Mouse (Mus musculus) adrenal gland, adult 2 months (tissue): Measurements from ENCODE around the gene Cyp4v3. TPM values are rescaled to one million over a fixed set of nuclear protein-coding genes. Genes with fewer than 3 reads are reported as not detected.
"Not testable (repeated sequence)": the region's sequence is repeated elsewhere in the genome, so short reads cannot be mapped to it uniquely, and the experiment has no call there.

Source experiments
- DNase-seq: peaks from one replicate; pipeline ENCODE4 v3.0.0; 2021
- long read RNA-seq: library from polyadenylated mRNA; stranded (forward); transcript quantifications from one replicate; pipeline ENCODE4 v2.0.0, GENCODE M21; 2021
- polyA plus RNA-seq: library from polyadenylated mRNA; depleted of rRNA; stranded (reverse); fragments of >200 nt; gene quantifications from 2 replicates; pipeline ENCODE4 v1.2.3, GENCODE M21; 2012; rRNA removed
- total RNA-seq, 2 experiments: library from RNA; stranded (reverse); gene quantifications; 2 replicates each; pipeline ENCODE4 v1.2.3; 2021

The Cyp4v3 gene
- total RNA-seq, result 10 to 100 TPM; 21.2 to 26.3 TPM
- 3.3 and 4.0 TPM in 2 replicates for polyA plus RNA-seq
- long read RNA-seq, transcript Cyp4v3-201 (11 exons, 3,808 nt), result major isoform, 19 of 23 reads
- long read RNA-seq, partial matches to known transcripts, result 2 of 23 reads
- long read RNA-seq, other reads (novel, unspliced or antisense), result 2 of 23 reads

DNA sequence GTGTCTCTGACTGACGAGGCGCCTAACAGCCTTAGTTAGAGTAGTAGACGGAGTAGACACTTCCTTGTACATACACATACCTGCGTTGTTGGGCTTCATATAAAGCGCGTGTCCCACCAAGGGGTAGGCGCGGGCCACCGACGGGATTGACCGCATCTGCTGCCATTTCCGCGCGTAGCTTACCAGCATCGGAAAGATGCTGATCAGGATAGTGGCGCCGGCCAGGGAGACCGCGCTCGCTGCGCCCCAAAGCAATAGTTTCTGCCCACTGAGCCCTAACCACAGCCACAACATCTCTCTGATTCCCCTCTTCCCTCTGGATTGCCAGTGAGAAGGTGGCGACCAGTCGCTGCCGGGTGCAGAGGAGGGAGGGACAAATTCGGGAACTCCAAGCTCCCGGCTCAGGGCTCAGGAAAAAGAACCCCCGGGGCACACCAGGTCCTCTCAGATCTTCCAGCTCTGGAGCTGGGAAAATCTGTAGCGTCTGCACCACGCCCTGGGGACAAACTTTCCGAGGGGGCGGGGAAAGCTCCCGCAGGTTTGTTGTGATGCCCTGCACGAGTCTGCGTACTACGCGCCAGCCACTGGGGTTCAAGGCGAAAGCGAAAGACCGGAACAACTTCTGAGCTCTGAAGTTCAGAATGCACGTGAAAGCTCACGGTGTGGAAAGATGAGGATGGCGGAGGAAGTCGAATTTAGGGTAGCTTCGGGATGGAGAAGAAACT, at the start of gene Cyp4v3:
TSS of gene Cyp4v3 (minus strand) at position 532 of the 725 bp plus-strand sequence.
- DNase-seq, result peak; percentile 90

DNA sequence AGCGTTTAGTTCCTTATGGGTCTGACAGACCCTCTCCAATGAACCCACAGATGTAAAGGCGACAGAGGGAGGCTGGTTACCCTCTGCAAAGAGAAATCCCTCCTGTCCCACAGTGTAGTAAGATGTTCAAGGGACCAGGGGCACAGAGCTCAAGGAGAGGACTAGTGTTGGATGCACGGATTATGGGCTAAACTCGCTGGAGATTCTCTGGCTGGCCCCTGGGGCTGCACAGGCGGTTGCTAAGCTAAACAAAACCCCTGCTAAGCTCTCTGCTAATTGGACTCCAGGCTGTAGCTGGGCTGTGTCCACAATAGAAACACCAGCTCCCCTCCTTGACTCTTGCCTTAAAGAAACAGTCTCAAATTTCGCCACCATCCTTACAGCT, 48.9 kb upstream of the Cyp4v3 start, which contains the start of gene Fam149a:
TSS of gene Fam149a (minus strand) at position 329 of the 385 bp plus-strand sequence.
- DNase-seq, result no peak

DNA sequence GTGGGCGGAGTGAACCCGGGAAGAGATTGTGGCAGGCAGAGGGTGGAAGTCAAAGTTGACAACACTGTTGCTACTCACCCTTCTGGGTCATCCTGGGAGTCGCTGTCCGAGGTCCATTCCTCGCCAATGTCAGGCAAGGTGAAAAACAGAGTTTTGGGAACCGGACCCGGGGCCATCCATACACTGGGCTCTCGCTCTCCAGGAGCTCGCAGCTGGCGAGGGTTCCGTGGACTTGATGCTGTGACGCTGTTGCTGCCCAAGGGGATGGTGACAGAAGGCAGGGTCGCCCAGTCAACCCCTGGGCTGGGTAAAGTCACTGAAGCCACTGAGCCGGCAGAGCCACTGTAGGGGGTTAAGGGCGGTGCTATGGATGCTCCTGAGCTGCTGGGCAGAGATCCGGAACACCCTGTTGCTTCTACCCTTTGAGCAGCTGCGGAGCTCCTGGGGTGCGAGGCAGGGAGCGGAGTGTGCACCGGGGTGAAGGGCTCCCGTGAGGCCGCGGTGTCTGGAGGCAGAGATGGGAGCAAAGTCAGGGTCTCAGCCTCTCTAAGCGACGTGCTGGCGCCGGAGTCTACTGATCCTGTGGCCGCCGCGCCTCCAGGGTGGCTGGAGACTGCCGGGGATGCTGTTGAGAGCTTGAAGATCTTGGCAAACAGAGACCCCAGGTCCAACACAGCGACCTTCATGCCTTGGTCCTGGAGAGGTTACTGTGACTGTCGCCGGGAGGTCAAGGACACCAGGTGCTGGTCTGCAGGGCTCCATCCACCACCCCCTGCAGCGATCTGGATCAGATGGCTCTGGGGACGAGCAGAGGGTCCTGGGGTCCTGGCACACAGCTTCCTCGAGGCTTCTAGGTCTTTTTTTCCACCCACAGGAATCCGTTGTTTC, 48.3 kb upstream of the Cyp4v3 start:
- no peak for DNase-seq

DNA sequence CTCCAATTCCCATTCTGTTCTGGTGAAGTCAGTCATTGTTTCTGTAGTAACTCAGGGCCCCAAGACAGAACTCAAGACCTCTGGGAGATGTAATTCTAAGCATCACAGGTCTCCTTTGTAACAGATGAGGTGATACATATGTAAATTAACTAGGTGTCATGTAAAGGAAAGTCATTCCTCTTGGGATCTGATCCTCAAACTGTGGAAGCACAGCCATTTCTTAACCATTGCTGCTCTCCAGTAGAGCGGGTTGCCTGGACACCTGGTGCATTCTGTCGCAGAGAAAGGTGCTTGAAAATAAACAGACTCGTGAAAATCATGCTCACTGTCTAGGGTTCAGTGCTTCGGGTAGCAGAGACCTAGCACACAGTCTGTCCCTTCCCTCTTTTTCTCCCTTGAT, 47.6 kb upstream of the Cyp4v3 start:
- no peak for DNase-seq

DNA sequence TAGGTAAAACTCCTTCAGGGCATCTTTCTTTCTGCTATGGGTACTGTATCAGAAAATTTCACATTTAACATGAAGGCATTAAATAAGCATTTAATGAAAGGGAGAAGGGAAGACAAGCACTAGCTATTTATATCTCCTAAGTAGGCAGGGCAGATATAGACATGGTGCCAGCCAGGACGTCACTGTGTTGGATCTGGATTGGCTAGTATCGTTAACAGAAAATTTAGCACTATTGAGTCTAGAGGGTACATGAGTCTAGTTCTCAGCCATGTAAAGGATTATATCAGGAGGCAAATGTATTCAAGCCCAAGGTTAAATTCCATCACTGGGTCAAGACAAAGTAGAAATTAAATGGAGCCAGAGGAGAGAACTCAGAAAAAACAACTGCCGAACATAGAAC, 41.1 kb upstream of the Cyp4v3 start:
- no peak for DNase-seq

DNA sequence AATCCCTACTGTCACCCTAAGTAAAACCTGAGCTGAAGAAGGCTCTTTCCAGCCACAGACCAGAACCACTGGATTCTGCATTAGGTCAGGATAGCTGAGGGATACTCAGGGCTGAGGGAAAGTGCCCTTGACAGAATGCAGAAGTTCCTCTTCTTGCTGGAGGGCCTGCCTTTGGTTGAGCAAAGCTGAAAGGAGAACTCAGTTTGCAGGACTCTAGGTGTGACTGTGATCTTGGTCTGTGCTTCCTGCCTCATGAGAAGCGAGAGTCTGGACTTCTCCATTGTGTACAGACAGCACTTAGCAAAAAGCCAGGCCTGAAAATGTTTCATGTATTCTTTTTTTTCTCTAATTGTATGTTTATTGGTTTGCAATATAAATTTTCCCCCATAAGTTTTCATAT, 34.1 kb upstream of the Cyp4v3 start:
- DNase-seq, result no peak

DNA sequence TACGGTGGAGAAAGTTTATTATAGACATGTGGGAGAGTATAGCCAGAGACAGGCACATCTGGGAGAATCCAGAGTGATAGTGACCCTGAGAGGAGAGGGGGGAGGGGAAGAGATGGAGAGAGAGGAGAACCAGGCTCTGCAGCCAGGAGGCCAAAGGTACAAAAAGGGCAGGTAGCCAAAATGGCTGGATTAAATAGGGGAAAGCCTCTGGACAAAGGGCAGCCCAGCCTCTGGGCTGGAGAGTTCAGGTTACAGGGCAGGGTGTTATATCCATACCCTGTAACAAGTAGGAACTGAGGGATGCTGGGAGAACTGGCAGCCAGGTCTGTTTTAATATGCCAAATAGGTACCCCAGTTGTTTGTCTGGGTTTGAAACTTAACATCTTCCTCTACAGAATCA, 30.2 kb upstream of the Cyp4v3 start:
- no peak for DNase-seq

DNA sequence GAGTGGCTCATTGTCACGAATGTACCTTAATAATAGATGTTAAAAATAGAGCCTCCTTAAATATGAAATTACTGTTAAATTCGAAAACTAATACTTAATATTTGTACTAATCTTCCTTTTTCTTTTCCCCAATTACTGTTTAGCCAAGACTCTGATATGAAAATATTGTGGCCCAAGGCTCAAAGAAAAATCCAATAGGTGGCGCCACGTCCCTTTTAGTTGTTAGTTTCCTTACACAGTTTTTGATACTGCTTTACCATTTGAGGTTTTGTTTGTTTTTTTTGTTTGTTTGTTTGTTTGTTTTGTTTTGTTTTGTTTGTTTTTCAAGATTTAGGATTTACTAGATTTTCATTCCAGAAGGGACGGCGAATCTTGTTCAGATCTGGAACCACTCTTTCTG, 29.3 kb upstream of the Cyp4v3 start:
- DNase-seq, result peak; percentile 9

DNA sequence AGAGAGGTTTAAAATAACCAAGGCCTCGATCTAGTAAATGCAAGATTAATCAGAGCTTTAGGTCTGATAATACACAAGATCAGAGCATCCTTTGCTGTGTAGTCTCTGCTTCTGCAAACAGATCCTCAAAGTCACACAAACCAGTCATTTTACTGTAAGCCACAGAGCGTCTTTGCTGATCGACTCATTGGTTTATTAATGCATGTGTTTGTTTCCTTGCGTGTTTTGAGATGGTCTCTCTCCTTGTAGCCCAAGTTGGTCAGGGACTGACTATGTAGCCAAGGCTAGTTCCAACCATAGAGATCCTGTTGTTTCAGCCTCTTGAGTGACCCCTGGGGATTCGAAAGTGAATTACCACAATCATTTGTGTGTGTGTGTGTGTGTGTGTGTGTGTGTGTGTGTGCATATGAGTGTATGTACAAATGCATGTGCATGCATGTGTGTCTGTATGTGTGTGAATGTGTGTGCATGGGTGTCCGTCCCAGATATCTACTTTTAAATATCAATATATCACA, 26.1 kb upstream of the Cyp4v3 start:
- DNase-seq, result no peak

DNA sequence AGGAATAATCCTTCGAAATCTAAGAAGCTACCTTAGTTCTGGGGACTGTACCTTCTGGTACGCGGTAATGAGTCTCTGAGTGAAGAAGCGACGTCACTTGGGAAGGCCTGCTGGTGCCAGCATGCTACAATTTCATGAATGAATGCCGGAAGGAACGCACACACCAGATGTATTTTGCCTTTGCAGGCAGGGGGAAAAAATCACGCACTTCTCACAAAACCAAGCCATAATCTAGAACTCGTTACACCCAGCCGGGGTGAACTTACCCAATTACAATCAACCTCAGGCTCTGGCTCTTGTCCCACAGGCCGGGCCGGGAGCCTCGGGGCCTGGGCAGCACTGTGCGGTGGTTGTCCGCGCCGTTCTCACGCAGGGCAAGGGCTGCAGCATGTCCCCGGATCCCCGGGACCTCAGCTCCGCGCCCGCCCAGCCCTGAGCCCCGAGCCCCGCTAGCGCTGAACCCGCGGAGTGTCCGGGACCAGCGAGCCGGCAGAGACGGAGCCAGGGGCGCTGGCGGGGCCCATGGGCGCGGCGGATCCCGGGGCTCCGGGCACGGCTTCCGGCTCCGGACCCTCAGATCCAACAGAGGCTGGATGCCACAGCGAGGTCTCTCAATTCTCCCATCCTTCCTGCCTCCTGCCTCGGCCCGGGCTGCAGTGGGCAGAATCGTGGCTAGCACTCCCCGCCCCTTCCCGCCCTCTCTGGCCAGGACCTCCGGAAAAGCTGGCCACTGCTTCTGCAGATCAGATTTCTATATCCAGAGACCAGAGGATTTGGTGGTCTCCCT, 25.3 kb upstream of the Cyp4v3 start:
- peak; percentile 66 for DNase-seq

DNA sequence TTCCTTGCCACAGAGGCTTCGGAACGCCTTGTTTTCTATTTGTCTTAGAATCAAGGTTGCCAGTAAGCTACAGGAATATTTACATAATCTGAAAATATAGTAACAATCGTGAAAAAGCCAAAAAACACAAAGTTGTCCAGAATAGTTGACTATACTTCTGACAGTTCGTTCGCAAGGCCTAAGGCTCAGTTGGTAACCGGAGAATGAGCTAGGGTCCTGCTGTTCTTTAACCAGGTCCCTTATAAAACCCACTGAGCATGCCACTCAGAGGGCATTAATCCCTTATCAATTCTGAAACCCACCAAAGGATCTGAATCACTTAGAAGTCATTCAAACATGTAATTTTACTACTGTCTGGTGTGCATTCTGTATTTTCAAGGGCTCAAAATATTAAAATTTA, 22.8 kb upstream of the Cyp4v3 start:
- DNase-seq, result no peak

DNA sequence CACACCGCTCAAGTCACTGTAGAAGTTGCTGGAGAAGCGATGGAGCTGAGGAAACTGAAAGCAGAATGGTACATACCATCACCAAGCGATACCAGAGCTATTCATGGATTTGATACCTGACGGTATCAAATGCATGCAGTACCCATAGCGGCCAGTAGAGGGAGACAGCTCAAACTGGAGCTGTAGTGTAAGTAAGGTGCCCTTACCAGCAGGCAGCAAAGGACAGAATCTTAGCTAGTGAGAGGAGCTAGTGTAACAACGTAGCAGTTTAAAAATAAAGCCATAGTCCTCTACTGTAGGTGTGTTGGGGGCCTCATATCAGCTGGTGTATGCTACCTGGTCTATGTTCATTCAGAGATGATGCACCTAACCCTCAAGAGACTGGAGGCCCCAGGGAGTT, 12.0 kb upstream of the Cyp4v3 start:
- peak; percentile 58 for DNase-seq

DNA sequence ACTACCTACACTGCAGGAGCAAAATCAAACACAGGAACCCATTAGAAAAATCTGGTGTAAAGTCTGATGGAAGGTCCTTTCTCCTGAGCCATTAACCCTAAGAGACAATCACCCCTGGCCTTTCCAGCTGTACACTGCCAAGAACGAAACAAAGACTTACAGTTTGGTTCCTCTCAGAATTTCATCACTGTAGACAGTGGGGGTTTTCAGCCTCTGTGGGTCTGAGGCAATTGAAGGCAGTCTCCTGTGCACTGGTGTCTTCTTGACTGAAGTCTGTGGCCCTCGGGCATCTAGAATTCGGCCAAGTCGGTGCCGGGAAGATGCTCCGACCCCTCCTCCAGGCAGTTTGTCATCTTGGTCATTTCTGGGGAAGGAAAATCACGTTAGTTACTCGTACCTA, 11.3 kb upstream of the Cyp4v3 start:
- no peak for DNase-seq

DNA sequence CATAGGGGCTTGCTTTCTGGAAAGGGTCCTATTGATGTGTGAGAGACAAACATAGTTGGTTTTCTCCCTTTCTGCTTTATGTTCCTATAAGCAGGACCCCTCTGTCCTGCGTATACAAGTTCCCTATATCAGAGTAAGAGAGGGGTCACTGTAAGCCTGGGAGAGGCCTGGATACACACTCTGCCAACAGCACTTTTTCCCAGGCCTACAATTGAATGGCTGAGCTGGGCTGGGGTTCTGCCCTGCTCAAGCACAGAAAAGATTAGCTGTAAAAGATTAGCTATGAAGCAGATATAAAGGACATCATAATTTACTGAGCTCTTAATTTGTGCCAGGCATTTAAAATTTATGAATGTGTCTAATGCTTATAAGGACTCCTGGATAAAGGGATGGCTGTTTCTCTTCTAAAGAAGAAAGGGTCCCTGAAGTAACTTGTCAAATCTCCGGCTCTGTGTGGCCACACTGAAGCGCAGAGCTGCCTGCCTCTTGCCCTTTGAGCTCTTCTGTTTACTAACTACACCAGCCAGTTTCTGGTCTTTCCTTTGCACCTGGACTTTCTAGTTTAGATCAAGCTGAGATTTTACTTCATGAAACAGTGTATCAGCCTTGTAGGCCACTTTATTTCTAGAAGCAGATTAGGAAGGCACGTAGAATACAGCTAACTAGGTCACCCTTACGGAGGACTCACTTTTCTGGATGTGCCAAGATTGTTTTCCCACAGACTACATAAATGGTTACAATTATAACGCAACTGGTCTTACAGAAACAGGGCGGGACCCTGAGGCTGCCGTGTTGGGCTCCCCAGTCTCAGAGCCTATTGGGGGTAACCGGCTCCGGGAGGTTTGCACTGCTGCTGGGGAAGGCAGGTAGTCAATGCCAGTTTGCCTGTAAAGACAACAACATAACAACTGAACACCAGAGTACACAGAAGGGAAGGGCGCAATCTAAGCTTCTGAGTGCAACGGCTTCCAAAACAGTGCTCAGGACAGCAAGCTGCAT, 8.9 kb upstream of the Cyp4v3 start:
- DNase-seq, result no peak

DNA sequence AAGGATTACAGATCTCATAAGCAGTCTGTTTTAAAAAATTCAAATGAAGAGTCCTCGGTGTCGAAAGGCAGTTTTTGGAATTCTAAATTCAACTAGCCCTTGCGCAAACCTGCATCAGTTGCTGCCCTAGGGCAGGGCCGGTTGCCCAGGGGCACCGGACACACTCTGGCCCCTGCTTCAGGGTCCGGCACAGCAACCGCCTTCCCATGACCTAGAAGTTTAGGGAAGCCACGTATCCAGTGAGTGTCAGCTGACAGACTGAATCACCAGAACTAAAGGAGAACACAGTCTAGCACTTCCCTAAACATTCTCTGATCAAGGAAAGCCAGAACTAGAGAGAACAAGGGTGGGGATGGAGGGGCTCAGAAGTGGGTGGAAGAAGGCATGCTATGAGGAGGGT, 477 bp upstream of the Cyp4v3 start:
- peak; percentile 79 for DNase-seq

DNA sequence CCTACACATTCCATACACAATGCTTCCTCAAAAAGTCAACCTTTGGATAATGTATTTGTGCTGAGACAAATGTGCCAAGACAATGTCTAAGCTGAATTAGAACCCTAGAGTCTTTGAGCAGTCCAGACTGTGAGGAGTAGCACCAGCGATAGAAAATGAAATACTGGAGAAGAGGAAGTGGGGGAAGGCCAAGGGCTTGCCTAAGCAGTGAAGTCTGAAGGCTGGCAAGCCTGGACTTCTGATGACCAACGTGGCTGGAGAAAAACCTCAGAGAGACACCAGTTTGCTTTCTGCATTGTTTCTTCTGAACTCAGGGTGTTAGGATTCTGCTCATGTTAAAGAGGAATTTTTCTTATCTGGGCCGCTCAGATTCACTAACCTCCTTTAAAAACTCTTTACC, 2.2 kb downstream of the Cyp4v3 start:
- DNase-seq, result no peak

DNA sequence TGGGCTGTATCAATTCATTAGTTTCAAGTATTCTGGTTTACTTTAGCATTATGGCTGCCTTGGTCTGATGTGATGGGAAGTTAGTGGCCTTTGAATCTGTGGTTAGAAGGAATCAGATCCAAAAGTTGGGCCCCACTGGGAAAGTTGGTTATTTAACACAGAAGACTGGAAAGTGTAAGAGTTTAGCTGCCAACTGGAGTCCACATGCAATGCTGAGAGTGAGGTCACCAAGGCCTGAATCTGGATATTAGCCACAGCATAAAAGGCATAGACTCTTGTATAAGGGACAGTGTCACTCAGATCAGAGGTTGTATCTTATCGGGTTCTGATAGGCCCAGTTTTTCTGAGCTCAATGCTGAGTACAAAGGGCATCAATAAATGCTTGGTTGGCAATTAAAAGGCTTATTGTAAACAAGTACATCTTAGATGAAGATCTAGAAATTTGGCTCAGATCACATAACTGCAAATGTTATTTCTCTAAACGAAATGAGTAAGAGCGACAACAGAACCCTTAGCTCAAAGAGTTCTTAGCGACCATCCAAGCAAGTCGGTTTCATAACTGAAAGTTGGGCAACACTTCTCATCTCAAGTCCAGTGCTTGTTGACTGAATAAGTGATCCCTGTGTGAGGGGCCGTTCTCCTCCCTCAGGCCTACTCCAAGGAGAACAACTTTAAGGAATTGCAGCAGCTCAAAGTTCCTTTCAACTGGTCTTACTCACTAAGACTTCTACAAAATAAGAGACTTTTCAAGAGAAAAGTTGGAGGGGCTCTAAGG, 3.6 kb downstream of the Cyp4v3 start:
- no peak for DNase-seq

DNA sequence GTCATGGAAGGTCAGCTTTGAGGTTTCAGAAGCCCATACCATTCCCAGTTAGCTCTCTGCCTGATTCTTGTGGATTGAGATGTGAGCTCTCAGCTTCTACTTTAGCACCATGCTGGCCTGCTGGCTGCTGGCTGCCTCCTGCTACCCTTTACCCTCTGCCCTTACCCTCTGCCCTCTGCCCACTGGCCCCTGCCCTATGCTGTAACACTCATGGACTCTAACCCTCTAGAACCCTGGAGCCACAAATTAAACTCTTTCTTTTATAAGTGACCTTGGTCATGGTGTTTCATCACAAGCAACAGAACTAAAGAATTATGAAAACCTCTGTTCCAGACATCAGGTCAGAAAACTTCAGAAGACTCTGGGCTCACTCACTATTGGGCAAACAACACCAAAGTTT, 5.9 kb downstream of the Cyp4v3 start:
- DNase-seq, result not testable (repeated sequence)

DNA sequence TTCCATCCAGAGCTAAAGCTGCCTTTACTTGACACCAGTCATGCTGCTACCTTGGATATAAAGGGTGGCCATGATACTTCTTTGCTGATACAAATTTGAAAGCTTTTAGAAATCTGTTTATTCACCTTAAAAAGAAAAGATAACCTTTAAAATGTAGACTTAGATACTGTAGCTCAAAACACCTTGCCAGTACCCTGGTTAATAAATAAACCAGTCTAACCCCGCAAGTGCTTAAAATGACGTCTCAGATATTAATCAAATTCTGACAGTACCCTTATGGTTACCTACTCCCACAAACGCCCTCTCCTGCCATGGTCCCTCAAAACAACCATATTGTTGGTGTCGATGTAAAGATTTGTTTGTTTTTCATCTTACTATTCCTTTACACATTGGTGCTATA, 8.9 kb downstream of the Cyp4v3 start:
- DNase-seq, result no peak

DNA sequence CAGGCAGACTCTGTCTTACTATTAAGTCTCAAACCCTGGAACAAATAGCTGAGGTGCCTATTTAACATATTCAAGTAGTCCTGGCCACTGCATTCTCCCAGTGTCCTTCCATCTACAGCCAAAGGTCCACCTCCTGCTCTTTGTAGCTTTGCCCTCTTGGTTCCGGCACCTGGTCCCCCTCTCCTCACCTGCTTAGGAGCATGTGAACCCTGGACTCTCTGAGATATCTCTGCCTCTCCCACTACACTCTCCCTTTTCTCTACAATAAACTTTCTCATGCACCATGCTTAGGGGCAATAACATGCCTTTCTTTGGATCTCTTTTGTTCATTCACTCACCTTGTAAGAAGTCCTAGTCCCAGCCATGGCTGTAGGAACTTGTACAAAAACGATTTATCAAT, 11.7 kb downstream of the Cyp4v3 start:
- DNase-seq, result no peak
